Mouse (Mus musculus) lung, postnatal 36 days (tissue): ENCODE results near the gene Tspear.
"Not testable (repeated sequence)": the region's sequence is repeated elsewhere in the genome, so short reads cannot be mapped to it uniquely, and the experiment has no call there.

ENCODE experiments used
- DNase-seq: peaks from one replicate; pipeline ENCODE4 v3.0.0; 2022; ENCODE audit warnings: mixed read lengths

Tspear gene

DNA sequence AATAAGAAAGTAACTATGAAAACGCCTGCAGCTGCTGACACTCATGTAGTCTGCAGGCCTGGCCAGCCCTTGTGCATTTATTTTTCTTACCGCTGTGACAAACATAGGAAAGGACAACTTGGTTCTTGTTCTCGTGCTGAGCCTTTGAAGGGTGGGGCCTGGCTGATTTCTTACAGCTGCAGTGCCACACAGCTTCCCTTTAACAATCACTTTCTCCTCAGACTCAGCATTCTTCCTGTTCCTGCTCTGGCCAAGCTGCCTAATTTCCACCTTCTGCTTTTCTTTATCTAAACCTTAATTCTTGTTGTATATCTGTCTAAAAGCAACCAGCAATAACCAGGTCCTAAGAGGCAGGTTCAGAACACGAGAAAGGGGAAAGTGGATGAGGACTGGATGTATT is 27.4 kb downstream of the Tspear start:
- peak; percentile 15 for DNase-seq

DNA sequence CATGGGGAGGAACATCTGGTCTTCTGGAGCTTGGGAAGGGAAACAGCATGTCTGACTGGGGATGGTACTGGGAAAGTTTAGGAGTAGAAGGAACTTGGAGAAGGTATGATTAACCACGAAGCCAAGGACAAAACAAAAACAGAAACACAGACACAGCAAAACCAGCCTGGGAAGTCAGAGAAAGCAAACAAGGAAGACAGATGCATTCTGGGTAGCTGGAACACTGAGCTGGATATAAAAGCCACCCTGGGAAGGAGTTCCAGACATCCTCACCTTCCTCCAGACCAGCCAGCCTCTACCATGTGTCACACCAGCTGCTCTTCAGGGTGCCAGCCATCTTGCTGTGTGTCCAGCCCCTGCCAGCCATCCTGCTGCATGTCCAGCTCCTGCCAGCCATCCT is 29.1 kb downstream of the Tspear start, which contains the start of gene Gm10142:
Gm10142 (plus strand) TSS at position 301 of the 400 bp plus-strand sequence.
- no peak for DNase-seq

DNA sequence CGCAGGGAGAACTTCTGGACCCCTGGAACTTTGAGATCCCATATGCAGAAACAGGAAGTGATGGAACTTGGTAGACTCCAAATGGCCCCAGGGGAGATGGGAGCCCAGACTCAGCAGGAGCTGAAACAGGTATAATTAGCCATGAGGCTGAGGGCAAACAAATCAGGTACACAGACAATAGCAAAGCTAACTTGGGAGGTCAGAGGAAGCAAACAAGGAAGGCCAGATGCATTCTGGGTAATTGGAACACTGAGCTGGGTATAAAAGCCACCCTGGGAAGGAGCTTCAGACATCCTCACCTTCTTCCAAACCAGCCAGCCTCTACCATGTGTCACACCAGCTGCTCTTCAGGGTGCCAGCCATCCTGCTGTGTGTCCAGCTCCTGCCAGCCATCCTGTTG is 33.9 kb downstream of the Tspear start, which contains the start of gene Krtap12-1:
Krtap12-1 (plus strand) TSS at position 301 of the 400 bp plus-strand sequence.
- DNase-seq, result not testable (repeated sequence)

DNA sequence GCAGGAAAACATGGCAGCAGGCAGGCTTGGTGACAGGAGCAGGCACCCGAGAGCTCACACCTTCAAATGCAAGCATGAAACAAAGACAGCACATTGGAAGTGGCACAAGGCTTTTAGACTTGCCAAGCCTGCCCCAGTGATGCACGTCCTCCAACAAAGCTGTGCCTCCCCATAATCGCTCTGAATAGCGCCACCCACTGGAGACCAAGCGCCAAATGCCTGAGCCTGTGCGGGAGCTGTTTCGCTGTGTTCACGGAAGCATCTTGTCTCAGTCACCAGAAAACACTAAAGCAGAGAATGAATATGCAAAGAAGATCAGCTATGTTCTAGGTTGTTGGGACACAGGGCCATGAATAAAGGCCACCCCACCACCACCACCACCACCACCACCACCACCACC is 38.5 kb downstream of the Tspear start:
- DNase-seq, result no peak

DNA sequence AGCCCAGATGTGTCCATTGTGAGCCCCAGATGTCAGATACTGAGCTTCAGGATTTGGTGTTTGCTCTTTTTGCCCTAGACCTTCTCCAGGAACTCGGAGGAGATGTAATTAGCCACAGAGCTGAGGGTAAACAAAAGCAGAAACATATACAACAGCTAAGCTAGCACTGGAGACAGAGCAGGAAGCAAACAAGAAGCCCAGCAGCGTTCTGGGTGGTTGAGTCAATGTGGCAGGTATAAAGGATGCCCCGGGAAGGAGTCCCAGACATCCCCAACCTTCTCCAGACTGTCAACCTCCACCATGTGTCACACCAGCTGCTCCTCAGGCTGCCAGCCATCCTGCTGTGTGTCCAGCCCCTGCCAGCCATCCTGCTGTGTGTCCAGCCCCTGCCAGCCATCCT is 39.8 kb downstream of the Tspear start, which contains the start of gene Gm10100:
Gm10100 (plus strand) TSS at position 301 of the 400 bp plus-strand sequence.
- no peak for DNase-seq

DNA sequence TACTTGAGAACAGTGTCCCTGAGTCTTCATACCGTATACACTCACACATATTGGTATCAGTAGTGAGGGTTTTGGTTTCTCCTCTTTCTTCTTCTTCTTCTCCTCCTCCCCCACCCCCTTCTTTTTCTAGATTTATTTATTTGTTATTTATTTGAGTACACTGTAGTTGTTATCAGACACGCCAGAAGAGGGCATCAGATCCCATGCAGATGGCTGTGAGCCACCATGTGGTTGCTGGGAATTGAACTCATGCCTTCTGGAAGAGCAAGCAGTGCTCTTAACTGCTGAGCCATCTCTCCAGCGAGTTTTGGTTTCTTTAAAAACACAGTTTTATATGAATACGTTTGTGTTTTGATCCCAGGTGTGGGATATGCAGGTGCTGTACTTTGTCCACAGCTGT is 41.9 kb downstream of the Tspear start:
- peak; percentile 1 for DNase-seq

DNA sequence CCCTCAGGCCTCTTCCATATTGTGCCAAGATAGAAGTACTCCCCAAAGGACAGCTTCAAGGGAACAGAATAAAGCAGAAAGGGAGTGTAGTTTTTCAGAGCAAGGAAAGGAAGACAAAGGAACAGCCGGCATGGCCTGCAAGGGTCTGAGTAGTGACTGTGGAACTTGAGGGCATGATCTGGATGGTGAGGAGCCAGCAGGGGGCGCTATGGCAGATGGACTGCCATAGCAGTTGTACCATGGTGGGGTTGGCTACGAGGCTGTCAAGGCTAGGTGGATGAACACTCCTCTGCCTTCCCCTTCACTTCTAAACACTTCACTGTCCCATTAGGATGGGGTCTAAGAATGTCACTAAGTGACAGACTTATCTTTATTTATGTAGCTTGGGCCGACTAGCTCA is 42.9 kb downstream of the Tspear start:
- peak; percentile 15 for DNase-seq

DNA sequence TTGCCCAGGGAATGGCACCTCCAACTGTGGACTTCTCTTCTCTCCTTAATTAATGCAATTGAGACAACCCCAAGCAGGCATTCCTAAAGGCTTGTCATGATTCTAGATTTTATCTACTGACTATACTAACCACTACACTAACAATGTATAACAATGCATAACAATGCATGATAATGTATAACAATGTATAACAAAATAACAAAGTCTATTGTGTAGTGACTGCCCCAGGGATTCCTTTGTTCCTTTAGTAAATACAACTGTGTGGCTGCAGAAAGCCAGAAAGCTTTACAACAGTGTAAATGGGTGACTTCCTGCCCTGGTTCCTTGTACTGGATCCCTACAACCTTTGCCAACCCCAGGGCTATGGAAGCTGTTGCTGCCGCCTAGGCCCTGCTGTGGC is 49.6 kb downstream of the Tspear start:
- no peak for DNase-seq

DNA sequence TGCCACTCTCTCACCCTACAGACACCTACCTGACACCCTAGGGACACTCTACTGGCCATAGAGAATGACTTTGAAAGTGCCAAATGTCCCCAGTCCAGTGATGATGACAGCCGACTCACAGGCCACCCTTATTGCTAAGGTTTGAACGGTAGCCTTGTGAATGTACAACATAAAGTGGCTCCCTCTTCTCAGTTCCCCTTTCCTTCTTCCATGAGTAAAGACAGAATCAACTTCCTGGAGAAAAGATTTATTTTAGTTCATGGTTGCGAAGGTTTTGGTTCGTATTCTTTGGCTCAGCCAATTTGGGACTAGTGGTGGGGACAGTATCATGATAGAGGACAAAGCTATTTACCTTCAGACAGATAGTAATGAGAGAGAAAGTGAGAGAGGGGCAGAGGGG is 52.6 kb downstream of the Tspear start:
- DNase-seq, result no peak

DNA sequence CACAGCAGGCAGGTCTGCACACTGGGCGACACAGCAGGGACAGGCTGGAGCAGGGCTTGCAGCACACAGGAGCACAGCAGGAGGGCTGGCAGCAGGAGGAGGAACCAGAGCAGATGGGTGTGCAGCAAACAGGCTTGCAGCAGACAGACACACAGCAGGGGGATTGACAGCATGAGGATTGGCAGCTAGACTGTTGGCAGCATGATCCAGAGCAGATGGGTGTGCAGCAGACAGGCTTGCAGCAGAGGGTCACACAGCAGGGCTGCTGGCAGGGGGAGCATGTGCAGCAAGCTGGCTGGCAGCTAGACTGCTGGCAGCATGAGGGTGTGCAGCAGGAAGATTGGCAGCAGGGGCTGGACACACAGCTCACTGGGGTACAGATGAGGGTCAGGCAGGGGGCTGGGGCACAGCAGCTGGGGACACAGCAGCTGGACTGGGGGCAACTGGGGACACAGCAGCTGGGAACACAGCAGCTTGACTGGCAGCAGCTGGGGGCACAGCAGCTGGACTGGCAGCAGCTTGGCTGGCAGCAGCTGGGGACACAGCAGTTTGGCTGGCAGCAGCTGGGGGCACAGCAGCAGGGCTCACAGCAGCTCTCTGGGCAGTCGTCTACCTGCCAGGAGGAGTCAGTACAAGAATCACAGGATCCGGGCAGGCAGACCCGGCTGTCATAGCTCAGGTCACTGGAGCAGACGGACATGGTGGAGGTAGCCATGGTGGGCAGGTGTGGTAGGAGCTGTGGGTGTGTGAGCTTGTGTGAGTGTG is 55.7 kb downstream of the Tspear start, which contains the start of gene Gm18596:
Gm18596 (minus strand) TSS at position 715 of the 765 bp plus-strand sequence.
- DNase-seq, result not testable (repeated sequence)

DNA sequence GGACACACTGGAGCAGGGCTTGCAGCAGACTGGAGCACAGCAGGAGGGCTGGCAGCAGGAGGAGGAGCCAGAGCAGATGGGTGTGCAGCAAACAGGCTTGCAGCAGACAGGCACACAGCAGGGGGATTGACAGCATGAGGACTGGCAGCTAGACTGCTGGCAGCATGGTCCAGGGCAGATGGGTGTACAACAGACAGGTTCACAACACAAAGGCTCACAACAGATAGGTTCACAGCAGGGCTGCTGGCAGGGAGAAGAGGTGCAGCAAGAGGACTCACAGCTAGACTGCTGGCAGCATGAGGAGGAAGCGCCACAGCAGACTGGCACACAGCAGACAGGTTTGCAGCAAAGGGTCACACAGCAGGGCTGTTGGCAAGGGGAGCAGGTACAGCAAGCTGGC is 64.3 kb downstream of the Tspear start:
- not testable (repeated sequence) for DNase-seq

DNA sequence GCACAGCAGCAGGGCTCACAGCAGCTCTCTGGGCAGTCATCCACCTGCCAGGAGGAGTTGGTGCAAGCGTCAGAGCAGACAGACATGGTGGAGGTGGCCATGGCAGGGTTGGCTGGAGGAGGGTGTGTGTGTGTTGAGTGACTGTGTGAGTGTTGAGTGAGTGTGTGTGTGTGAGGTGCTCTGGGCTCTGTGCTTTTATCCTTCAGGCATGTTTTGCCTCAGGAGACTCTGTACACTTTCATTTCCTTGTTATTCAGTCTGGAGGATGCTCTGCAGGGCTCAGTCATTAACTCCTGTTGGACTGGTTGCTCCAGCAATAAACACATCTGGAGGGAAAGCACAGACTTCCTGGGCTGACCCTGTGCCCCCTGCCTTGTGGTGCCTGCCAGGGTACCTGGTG is 64.9 kb downstream of the Tspear start, which contains the start of gene Gm9736:
Gm9736 (minus strand) TSS at position 101 of the 400 bp plus-strand sequence.
- not testable (repeated sequence) for DNase-seq

DNA sequence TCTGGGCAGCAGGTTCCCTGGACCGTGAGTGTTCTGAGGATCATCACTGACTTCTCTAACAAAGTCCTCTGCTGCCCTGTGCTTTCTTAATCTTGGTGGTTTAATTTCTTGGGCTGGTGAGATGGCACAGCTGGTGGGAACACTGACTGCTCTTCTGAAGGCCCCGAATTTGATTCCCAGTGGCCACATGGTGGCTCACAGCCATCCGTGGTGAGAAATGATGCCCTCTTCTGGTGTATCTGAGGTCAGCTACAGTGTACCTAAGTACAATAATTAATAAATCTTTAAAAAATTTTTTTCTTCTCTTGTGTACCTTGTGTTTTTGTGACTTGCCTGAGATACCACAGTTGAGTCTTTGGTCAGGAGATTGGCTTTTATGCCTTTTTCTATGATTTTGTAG is 65.9 kb downstream of the Tspear start:
- not testable (repeated sequence) for DNase-seq

DNA sequence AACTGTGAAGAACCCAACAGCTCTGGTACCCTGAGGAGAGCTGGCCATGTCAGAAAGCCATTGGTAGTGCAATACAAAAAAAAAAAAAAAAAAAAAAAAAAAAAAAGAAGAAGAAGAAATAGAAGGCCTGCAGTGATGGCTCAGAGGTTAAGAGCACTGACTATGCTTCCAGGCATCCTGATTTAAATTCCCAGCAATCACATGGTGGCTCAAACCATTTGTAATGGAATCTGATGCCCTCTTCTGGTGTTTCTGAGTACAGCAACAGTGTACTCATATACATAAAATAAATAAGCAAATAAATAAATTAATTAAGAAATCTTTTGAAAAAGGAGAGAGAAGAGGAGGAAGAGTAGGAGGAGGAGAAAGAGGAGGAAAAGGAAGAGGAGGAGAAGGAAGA is 67.1 kb downstream of the Tspear start:
- DNase-seq, result no peak

DNA sequence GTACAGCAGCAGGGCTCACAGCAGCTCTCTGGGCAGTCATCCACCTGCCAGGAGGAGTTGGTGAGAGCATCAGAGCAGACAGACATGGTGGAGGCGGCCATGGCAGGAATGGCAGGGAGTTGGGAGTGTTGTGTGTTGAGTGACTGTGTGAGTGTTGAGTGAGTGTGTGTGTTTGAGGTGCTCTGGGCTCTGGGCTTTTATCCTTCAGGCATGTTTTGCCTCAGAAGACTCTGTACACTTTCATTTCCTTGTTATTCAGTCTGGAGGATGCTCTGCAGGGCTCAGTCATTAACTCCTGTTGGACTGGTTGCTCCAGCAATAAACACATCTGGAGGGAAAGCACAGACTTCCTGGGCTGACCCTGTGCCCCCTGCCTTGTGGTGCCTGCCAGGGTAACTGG is 73.2 kb downstream of the Tspear start, which contains the start of gene Gm3233:
Gm3233 (minus strand) TSS at position 101 of the 400 bp plus-strand sequence.
- not testable (repeated sequence) for DNase-seq

DNA sequence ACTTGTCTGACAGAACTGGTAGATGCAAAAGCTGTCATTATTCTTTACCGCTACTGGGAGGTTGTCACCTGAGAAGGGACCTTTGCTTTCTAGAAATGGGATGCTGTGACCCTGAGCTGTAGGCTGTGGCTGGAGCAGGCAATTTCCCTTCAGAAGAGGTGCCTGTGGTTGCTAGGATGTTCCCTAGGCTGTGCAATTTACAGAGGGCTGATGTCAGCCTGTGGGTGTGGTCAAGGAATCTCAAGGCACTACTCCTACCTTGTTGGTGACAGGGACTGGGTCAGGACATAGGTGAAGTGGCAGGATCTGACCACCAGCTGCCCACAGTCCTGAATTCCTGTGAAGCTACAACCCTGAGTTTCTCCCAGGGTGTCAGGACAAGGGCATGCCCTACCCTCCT is 83.4 kb downstream of the Tspear start:
- DNase-seq, result no peak

DNA sequence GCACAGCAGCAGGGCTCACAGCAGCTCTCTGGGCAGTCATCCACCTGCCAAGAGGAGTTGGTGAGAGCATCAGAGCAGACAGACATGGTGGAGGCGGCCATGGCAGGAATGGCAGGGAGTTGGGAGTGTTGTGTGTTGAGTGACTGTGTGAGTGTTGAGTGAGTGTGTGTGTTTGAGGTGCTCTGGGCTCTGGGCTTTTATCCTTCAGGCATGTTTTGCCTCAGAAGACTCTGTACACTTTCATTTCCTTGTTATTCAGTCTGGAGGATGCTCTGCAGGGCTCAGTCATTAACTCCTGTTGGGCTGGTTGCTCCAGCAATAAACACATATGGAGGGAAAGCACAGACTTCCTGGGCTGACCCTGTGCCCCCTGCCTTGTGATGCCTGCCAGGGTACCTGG is 84.9 kb downstream of the Tspear start, which contains the start of gene Gm3238:
Gm3238 (minus strand) TSS at position 101 of the 400 bp plus-strand sequence.
- DNase-seq, result not testable (repeated sequence)

DNA sequence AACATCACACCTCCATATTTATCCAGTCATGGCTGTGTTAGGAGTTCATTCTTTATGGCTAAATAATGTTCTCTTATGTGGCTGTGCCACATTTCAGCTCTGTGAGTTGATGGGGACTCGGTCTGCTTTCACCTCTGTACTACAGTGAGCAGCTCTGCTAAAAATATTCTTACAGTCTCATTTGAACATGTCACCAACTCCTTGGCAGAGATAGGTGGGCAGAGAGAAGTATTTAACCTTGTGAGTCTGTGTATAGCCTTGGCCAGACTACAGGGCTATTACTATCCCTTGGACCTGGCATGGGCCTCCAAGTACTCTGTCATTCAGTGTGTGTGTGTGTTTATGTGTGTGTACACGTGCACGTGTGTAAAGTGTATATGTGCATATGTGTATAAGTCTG is 85.8 kb downstream of the Tspear start:
- DNase-seq, result not testable (repeated sequence)

DNA sequence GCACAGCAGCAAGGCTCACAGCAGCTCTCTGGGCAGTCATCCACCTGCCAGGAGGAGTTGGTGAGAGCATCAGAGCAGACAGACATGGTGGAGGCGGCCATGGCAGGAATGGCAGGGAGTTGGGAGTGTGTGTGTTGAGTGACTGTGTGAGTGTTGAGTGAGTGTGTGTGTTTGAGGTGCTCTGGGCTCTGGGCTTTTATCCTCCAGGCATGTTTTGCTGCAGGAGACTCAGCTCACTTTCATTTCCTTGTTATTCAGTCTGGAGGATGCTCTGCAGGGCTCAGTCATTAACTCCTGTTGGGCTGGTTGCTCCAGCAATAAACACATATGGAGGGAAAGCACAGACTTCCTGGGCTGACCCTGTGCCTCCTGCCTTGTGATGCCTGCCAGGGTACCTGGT is 90.5 kb downstream of the Tspear start, which contains the start of gene Gm7138:
Gm7138 (minus strand) TSS at position 101 of the 400 bp plus-strand sequence.
- DNase-seq, result not testable (repeated sequence)

DNA sequence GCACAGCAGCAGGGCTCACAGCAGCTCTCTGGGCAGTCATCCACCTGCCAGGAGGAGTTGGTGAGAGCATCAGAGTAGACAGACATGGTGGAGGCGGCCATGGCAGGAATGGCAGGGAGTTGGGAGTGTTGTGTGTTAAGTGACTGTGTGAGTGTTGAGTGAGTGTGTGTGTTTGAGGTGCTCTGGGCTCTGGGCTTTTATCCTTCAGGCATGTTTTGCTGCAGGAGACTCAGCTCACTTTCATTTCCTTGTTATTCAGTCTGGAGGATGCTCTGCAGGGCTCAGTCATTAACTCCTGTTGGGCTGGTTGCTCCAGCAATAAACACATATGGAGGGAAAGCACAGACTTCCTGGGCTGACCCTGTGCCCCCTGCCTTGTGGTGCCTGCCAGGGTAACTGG is 96.1 kb downstream of the Tspear start, which contains the start of gene Gm3250:
Gm3250 (minus strand) TSS at position 101 of the 400 bp plus-strand sequence.
- not testable (repeated sequence) for DNase-seq

DNA sequence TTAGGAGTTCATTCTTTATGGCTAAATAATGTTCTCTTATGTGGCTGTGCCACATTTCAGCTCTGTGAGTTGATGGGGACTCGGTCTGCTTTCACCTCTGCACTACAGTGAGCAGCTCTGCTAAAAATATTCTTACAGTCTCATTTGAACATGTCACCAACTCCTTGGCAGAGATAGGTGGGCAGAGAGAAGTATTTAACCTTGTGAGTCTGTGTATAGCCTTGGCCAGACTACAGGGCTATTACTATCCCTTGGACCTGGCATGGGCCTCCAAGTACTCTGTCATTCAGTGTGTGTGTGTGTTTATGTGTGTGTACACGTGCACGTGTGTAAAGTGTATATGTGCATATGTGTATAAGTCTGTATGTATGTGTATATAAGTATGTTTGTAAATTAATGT is 97.0 kb downstream of the Tspear start:
- not testable (repeated sequence) for DNase-seq

DNA sequence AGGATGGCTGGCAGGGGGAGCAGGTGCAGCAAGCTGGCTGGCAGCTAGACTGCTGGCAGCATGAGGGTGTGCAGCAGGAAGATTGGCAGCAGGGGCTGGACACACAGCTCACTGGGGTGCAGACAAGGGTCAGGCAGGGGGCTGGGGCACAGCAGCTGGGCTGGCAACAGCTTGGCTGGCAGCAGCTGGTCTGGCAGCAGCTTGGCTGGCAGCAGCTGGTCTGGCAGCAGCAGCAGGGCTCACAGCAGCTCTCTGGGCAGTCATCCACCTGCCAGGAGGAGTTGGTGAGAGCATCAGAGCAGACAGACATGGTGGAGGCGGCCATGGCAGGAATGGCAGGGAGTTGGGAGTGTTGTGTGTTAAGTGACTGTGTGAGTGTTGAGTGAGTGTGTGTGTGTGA is 101.5 kb downstream of the Tspear start, which contains the start of gene Gm7137:
Gm7137 (minus strand) TSS at position 325 of the 400 bp plus-strand sequence.
- DNase-seq, result not testable (repeated sequence)

DNA sequence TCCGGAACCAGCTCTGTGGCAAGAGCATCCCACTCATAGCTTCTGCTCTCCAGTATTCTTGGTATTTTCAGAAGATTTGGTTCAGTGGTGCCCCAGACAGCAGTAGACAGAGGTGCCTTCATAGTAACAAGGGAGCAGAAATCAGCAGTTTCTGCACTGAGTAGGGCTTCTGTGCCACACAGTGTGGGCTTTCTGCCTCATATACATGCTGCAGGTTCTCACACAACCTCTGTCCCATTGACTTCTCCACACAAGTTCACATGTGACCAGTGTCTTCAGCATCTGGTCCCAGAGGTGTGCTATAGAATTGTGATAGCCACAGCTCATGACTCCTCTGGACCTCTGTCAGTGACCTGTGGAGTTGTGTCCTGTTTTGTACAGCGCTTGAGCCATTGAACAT is 102.3 kb downstream of the Tspear start:
- no peak for DNase-seq

DNA sequence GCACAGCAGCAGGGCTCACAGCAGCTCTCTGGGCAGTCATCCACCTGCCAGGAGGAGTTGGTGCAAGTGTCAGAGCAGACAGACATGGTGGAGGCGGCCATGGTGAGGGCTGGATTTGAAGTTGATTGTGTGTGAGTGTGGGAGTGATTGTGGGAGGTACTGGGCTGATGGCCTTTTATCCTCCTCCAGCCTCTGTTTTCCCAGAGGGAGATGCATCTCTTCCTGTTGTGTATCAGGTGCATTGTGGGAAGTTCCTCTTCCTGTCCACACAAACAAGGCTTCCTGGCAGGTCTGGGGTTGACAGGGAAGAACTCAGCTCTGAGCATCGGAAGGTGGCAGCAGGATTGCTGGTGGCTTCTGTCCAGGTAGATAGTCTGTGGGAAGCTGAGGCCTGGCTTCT is 108.6 kb downstream of the Tspear start, which contains the start of gene Gm9639:
Gm9639 (minus strand) TSS at position 101 of the 400 bp plus-strand sequence.
- no peak for DNase-seq
